Mouse (Mus musculus) thymus, postnatal 25 days (tissue): Measurements from ENCODE around the gene Btbd35f20.
"Not testable (repeated sequence)": the region's sequence is repeated elsewhere in the genome, so short reads cannot be mapped to it uniquely, and the experiment has no call there.

Source experiments
- DNase-seq: peaks from one replicate; pipeline ENCODE4 v3.0.0; 2022

Gene Btbd35f20

GRCm38 (mm10) chrX:4291145-4291544 is at the start of gene Btbd35f20:
Btbd35f20 (minus strand) TSS chrX:4291245.
- DNase-seq = not testable (repeated sequence)
